Mouse (Mus musculus): ENCODE data around the gene Slc25a47. TPM values are rescaled to one million over a fixed set of nuclear protein-coding genes. Genes with fewer than 3 reads are reported as not detected.

Slc25a47 gene
- polyA plus RNA-seq, 1 experiment: 26.1 TPM

DNA sequence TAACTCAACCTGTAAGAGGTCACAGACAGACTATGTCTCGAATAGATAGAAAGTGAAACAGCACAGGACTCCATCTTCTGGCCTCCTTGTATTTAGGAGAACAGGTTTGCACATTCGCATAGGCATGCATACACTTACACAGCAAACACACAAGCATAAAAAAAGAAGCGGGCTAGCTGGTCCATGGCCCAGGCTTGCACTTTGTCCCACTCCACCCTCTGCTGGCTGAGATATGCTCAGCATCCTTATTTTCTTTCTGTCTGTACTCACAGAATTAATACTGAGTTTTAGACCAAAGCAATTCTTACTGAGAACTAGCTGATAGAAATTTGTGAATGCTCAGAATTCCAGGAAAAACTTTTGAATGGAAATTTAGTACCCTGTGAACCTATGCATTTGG lies 60.2 kb downstream of the Slc25a47 start:
- Histone ChIP-seq H3K36me3 (ENCODE audit: control insufficient read depth, insufficient read depth, low read length) (no peaks in the 10 kb centered on the region), H3K27ac (ENCODE audit: control insufficient read depth, insufficient read depth, low read length) (no peak overlapping the region), H3K4me1 (replicated peaks; ENCODE audit: control insufficient read depth, insufficient read depth, low read length) (peaks cover 11% of the 10 kb centered on the region), H3K27me3 (ENCODE audit: control insufficient read depth, insufficient read depth, low read length) (no peaks in the 10 kb centered on the region), H3K4me3 (ENCODE audit: control insufficient read depth, insufficient read depth, low read length) (no peak overlapping the region)
- TF ChIP-seq CTCF (IDR thresholded peaks at IDR 0.05; ENCODE audit: borderline replicate concordance, control insufficient read depth, extremely low read depth, insufficient read depth, low read length, poor library complexity): no peak
- TF ChIP-seq POLR2A (IDR thresholded peaks at IDR 0.05; ENCODE audit: control insufficient read depth, extremely low read depth, insufficient read depth, low read length, poor library complexity): no peak
- 68% methylated on average over 3 of the region's 3 CpGs for WGBS
- DNase-seq: peak; percentile 27

DNA sequence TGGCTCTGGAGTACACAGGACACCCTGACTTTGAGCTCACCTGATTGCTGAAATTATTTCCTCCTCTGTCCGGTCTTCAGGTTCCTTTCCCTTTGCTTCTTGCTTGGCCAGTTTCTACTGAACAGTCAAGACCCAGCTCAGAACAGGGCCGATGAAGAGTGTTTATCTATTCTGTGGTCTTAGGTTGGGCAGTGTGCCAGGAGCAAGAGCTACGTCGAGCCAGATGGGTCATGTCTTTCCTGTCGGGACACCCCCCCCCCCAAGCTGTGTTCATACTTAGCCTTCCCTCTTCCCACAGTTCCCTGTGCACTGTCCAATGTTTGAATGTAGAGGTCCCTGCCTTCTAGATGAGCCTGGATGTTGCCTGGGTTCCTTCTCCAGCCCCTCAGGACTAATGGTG lies 65.5 kb downstream of the Slc25a47 start:
- no peaks in the 10 kb centered on the region for H3K36me3 ChIP-seq (ENCODE audit: control insufficient read depth, insufficient read depth, low read length)
- DNase-seq: no peak
- 51% methylated on average over 5 of the region's 5 CpGs for WGBS
- no peaks in the 10 kb centered on the region for H3K4me1 ChIP-seq (replicated peaks; ENCODE audit: control insufficient read depth, insufficient read depth, low read length)
- H3K27ac ChIP-seq (ENCODE audit: control insufficient read depth, insufficient read depth, low read length): no peak overlapping the region
- TF ChIP-seq POLR2A (IDR thresholded peaks at IDR 0.05; ENCODE audit: control insufficient read depth, extremely low read depth, insufficient read depth, low read length, poor library complexity): no peak
- TF ChIP-seq CTCF (IDR thresholded peaks at IDR 0.05; ENCODE audit: borderline replicate concordance, control insufficient read depth, extremely low read depth, insufficient read depth, low read length, poor library complexity): no peak
- H3K4me3 ChIP-seq (ENCODE audit: control insufficient read depth, insufficient read depth, low read length): no peak overlapping the region
- no peaks in the 10 kb centered on the region for H3K27me3 ChIP-seq (ENCODE audit: control insufficient read depth, insufficient read depth, low read length)

DNA sequence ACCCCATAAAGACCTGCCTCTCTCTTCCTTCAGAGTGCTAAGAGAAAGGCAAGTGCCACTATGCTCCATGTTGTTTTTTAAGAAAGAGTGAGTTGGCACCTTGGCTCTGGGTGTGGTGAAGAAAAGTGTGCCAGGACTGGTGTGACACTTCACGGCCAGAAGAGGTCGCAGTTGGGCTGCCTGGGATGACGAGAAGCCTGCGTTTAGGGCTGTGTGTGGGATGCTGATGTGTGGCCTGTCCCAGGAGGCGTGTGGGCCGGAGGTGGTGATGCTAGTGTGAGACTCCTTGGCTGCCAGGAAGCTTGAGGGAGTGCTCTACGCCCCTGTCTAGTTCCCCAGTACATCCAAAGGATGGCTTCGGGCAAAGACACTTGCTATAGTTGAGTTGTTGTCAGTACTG lies 67.1 kb downstream of the Slc25a47 start:
- Histone ChIP-seq H3K27ac (ENCODE audit: control insufficient read depth, insufficient read depth, low read length) (no peak overlapping the region), H3K36me3 (ENCODE audit: control insufficient read depth, insufficient read depth, low read length) (no peaks in the 10 kb centered on the region), H3K4me3 (ENCODE audit: control insufficient read depth, insufficient read depth, low read length) (no peak overlapping the region), H3K27me3 (ENCODE audit: control insufficient read depth, insufficient read depth, low read length) (no peaks in the 10 kb centered on the region), H3K4me1 (replicated peaks; ENCODE audit: control insufficient read depth, insufficient read depth, low read length) (no peaks in the 10 kb centered on the region)
- WGBS: 23% methylated on average over 8 of the region's 8 CpGs
- DNase-seq: peak; percentile 52
- no peak for TF ChIP-seq POLR2A (IDR thresholded peaks at IDR 0.05; ENCODE audit: control insufficient read depth, extremely low read depth, insufficient read depth, low read length, poor library complexity)
- TF ChIP-seq CTCF (IDR thresholded peaks at IDR 0.05; ENCODE audit: borderline replicate concordance, control insufficient read depth, extremely low read depth, insufficient read depth, low read length, poor library complexity): peak; percentile 86

- 90% methylated on average over 8 of the region's 8 CpGs for WGBS
- Histone ChIP-seq H3K4me3 (ENCODE audit: control insufficient read depth, insufficient read depth, low read length) (no peak overlapping the region), H3K4me1 (replicated peaks; ENCODE audit: control insufficient read depth, insufficient read depth, low read length) (no peaks in the 10 kb centered on the region), H3K27ac (ENCODE audit: control insufficient read depth, insufficient read depth, low read length) (no peak overlapping the region), H3K27me3 (ENCODE audit: control insufficient read depth, insufficient read depth, low read length) (no peaks in the 10 kb centered on the region), H3K36me3 (ENCODE audit: control insufficient read depth, insufficient read depth, low read length) (no peaks in the 10 kb centered on the region)
- DNase-seq: peak; percentile 32
- TF ChIP-seq CTCF (IDR thresholded peaks at IDR 0.05; ENCODE audit: borderline replicate concordance, control insufficient read depth, extremely low read depth, insufficient read depth, low read length, poor library complexity): no peak
- no peak for TF ChIP-seq POLR2A (IDR thresholded peaks at IDR 0.05; ENCODE audit: control insufficient read depth, extremely low read depth, insufficient read depth, low read length, poor library complexity)
Measured at GRCm38 (mm10) chr12:108903600-108904275, 67.9 kb downstream of the Slc25a47 start.

DNA sequence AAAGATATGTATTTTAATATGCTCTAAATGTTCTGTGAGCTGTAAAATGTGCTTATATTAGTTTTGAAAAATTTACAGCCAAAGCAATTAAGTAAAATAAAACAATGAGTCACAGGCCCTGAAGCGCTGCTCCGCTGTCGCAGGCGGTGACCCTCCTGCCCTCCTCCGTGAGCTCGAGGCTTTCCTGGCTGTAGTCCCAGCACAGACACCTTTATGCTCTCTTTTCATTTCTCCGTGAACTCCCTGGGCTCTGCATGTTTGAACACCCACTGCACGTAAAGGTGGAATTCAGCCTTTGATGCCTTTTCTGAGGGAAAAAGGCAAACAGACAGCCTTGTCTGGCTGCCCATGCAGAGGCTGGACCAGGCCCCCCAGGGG lies 68.4 kb downstream of the Slc25a47 start:
- WGBS: 91% methylated on average over 8 of the region's 8 CpGs
- Histone ChIP-seq H3K27ac (ENCODE audit: control insufficient read depth, insufficient read depth, low read length) (no peak overlapping the region), H3K36me3 (ENCODE audit: control insufficient read depth, insufficient read depth, low read length) (no peaks in the 10 kb centered on the region), H3K4me1 (replicated peaks; ENCODE audit: control insufficient read depth, insufficient read depth, low read length) (no peaks in the 10 kb centered on the region), H3K27me3 (ENCODE audit: control insufficient read depth, insufficient read depth, low read length) (no peaks in the 10 kb centered on the region), H3K4me3 (ENCODE audit: control insufficient read depth, insufficient read depth, low read length) (no peak overlapping the region)
- DNase-seq: no peak
- TF ChIP-seq POLR2A (IDR thresholded peaks at IDR 0.05; ENCODE audit: control insufficient read depth, extremely low read depth, insufficient read depth, low read length, poor library complexity) (no peak), CTCF (IDR thresholded peaks at IDR 0.05; ENCODE audit: borderline replicate concordance, control insufficient read depth, extremely low read depth, insufficient read depth, low read length, poor library complexity) (no peak)

- H3K27me3 ChIP-seq (ENCODE audit: control insufficient read depth, insufficient read depth, low read length): no peaks in the 10 kb centered on the region
- H3K27ac ChIP-seq (ENCODE audit: control insufficient read depth, insufficient read depth, low read length): no peak overlapping the region
- no peak overlapping the region for H3K4me3 ChIP-seq (ENCODE audit: control insufficient read depth, insufficient read depth, low read length)
- H3K4me1 ChIP-seq (replicated peaks; ENCODE audit: control insufficient read depth, insufficient read depth, low read length): no peaks in the 10 kb centered on the region
- TF ChIP-seq POLR2A (IDR thresholded peaks at IDR 0.05; ENCODE audit: control insufficient read depth, extremely low read depth, insufficient read depth, low read length, poor library complexity): no peak
- TF ChIP-seq CTCF (IDR thresholded peaks at IDR 0.05; ENCODE audit: borderline replicate concordance, control insufficient read depth, extremely low read depth, insufficient read depth, low read length, poor library complexity): no peak
- H3K36me3 ChIP-seq (ENCODE audit: control insufficient read depth, insufficient read depth, low read length): no peaks in the 10 kb centered on the region
- no peak for DNase-seq
- WGBS: 96% methylated on average over 14 of the region's 14 CpGs
Measured at GRCm38 (mm10) chr12:108905620-108906302, 69.9 kb downstream of the Slc25a47 start.

Measured in thymus, adult 2 months (tissue).